Mouse (Mus musculus): ENCODE results near the gene Fsd1.
"Not testable (repeated sequence)": the region's sequence is repeated elsewhere in the genome, so short reads cannot be mapped to it uniquely, and the experiment has no call there.

The Fsd1 gene

DNA sequence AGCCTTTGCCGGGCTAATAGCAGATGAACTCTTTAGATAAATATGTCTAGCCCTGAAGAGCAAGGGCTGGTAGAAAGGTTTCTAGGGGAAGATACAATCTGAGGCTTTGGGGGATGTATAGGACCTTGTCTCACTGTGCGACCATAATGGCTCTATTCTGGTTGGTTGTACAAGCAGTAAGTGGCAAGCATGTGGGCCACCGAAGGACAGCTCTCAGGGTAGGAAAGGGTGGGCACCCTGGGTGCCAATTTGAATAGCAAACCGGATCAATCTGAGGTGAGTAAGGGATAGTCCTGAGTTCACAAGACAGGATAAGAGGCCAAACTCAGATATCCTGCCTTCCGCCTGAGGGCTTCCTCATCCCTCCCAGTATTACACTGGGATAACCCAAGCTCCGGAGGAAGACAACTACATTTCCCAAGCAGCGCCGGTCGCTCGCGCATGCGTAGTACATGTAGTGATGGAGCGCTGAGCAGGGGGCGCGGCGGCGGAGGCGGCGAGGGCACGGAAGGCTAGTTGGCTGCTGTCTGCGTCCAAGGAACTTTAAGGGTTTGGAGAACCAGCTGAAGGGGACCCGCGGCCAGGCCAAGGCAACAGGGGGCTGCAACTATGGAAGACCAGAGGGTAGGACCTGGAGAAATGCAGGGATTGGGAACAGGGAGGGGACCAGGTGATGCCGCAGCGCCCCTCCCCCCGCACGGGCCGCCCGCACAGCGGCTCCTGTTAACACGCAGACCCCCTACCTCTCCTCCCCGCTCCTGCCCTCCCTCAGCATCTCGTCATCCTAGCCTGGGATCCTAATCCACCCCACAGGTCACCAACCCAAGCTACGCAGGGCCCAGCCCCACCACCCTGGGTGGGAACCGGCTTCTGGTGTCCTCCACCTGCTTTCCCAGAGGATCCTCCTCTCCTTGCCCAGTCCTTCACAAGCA is at the start of gene Fsd1:
Gene Fsd1 (plus strand): TSS at position 480 of the 932 bp plus-strand sequence.
- peak; percentile 87 to 91 for DNase-seq

GRCm38 (mm10) chr17:55944387-55944865 is 41.9 kb upstream of the Fsd1 start:
- DNase-seq: not testable (repeated sequence)

DNA sequence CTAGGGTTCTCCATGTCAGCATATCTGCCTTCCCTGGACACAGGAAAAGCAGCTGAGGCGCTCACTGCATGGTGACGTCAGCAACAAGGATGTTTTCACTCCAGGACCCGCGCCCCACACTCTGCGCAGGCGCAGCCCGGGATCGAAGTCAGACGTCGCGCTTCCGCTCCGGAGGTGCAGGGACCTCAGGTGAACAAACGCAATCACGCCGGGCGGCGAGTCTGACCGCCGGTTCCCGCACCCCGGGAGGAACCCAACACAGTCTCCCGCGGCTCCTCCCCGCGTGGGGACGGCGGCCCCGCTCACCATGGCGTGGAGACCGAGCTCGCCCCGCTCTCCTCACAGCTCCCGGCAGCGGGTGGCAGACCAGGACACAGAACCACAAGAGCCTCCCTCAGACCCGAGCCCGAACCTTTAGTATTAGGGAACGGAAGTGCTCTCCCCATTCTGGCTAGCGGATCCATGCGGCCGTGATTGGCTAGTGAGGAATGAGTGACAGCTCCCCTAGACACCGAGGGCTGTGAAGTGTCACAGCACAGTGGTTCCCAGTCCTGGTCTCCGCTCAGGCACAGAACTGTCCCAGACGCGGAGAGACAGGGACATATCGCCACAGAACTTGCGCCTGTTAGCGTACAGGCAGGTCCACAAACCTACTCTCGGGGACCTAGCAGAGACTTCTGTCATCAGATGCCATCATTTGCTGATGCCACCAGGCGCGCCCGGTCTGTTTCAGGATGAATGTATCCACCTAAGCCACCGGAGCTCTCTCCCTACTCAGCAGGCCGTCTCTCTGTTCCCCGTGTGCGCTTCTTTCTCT is 41.2 kb upstream of the Fsd1 start:
- DNase-seq: peak; percentile 94 to 95

DNA sequence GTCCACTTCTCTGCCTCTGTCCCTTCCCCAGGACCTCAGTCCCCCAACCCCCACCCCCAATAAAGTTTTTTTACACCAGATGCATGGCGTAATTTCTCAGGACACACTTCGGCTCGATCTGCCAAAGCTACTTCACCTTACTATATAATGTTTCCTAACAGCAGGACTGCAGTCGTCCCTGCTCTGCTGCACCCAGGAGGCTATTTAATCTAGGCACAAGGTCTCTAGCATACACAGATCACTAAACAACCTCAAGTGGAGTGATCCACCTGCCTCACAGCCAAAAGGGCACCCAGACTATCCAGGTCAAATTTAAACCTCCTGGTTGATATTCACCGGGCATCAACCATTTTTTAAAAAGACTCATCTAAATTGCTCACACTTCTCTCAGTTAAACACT is 40.6 kb upstream of the Fsd1 start:
- DNase-seq: no peak

DNA sequence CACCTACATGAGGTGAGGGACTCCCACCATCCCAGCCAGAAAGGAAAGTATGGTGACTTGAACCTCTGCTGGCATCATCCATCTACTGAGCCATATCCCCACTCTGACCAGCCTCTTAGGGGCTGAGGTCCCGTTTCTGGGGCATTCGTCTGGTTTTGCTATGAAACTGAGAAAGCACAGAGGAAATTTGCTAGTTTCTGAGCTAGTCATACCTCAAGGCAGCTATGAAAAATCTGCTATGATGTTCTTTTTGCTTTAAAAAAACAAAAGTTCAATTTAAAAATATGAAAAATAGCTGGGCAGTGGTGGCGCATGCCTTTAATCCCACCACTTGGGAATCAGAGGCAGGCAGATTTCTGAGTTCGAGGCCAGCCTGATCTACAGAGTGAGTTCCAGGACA is 37.7 kb upstream of the Fsd1 start:
- DNase-seq: no peak

GRCm38 (mm10) chr17:55949400-55949799 is 36.9 kb upstream of the Fsd1 start, which contains the start of gene Zfp119b:
TSS of gene Zfp119b (minus strand) at chr17:55949500.
- no peak for DNase-seq

DNA sequence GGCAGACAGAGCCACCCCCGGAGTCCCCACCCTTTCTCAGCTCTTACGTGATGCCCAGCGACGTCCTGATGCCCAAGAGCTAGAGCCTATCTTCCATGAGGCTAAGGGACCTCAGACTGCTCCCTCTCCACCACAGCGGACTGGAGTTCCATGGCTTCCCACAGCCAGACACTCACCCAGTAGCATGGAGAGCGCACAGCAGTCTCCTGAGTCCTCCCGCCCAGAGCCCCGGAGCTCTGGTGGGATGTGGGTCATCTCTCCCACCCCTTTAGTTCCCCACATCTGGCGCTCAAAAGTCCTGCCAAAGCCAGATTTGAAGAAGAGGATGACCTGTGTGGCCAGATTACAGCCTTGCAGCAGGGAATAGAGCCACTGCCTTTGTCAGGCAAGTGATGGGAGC is 35.7 kb upstream of the Fsd1 start:
- no peak for DNase-seq

GRCm38 (mm10) chr17:55952041-55952440 is 34.3 kb upstream of the Fsd1 start:
- no peak for DNase-seq

- no peak for DNase-seq
These were observed 33.8 kb upstream of the Fsd1 start, which contains the start of gene Ebi3 for GRCm38 (mm10) chr17:55952447-55953027. TSS of gene Ebi3 (plus strand) at chr17:55952640.

GRCm38 (mm10) chr17:55953751-55954150 is 32.6 kb upstream of the Fsd1 start:
- no peak for DNase-seq

- no peak for DNase-seq
These were observed 32.1 kb upstream of the Fsd1 start for GRCm38 (mm10) chr17:55954229-55954628.

- DNase-seq: peak; percentile 90 to 95
These were observed 30.2 kb upstream of the Fsd1 start for GRCm38 (mm10) chr17:55956129-55956528.

DNA sequence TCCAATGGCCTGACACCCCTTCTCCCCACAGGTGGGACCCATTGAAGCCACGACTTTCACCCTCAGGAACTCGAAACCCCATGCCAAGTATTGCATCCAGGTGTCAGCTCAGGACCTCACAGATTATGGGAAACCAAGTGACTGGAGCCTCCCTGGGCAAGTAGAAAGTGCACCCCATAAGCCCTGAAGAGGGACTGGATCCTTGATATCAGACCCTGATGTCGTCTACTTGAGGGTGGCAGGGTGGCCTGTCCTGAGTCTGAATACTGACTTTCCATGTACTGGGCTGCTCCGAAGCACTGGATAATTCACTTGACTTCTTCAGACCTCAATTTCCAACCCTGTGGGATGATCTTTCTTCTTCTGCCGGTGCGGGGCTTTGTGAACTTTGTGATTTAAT is 29.7 kb upstream of the Fsd1 start:
- no peak for DNase-seq

DNA sequence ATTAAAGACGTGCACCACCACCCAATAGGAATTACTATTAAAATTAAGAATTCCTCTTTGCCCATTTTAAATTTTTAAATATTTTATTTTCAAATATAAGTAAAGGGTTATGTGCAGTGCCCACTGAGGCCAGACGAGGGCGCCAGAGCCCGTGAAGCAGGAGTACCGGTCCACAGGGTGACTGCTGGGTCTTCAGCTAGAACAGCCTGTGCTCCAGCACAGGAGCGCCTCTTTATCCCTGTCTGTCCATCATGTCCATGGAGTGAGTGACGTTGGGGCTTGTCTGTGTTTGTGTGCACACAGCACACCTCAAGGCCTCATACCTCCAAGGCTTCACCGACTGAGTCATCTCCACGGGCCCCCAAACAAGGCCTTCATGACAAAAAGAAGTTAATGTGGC is 29.1 kb upstream of the Fsd1 start:
- peak; percentile 83 to 92 for DNase-seq

- DNase-seq: peak in 1 of 2 experiments; percentile 4
These were observed 28.4 kb upstream of the Fsd1 start for GRCm38 (mm10) chr17:55957726-55958583.

DNA sequence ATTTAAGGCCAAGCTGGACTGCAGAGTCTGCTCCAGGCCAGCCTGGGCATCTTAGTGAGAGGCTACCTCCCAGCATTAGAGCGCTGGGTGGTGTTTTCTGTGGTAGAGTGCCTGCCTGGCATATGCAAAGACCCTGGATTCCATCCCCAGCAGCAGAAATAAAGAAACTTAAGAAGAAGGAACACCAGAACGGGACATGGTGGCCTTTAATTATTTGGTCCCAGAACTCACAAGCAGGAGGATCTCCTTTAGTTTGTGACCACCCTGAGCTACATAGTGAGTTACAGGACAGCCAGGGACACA is 27.8 kb upstream of the Fsd1 start:
- no peak for DNase-seq

GRCm38 (mm10) chr17:55958918-55959728 is 27.2 kb upstream of the Fsd1 start, which contains the start of gene Yju2:
TSS of gene Yju2 (plus strand) at chr17:55959099.
- DNase-seq: peak; percentile 93 to 96

GRCm38 (mm10) chr17:55959946-55960740 is 26.2 kb upstream of the Fsd1 start:
- peak in 1 of 2 experiments; percentile 35 for DNase-seq

- DNase-seq: peak in 1 of 2 experiments; percentile 43
These were observed 25.5 kb upstream of the Fsd1 start for GRCm38 (mm10) chr17:55960791-55961190.

DNA sequence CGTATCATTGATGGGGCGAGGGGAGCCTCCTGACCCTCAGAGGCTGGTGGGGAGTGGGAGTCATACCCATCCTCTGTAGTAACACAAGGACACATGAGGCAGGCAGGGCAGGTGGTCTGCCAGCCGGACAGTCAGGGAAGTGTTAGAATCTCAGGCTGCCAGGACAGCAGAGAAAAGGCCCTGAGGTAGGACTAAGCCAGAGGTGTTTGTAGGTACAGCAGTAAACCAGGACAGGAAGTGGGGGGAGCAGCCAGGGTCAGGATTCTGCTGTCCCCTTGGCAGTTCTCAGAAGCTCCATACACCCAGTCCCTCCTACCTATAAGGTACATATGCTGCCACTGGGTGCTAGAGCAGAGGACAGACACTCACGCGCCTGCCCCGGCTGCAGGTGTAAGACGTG is 24.7 kb upstream of the Fsd1 start:
- DNase-seq: no peak

Measured in cerebellum, postnatal 25 days (tissue).